Mouse (Mus musculus): ENCODE results near the gene Otud7a. TPM values are rescaled to one million over a fixed set of nuclear protein-coding genes. Genes with fewer than 3 reads are reported as not detected.

Otud7a gene
- total and polyA plus RNA-seq, 2 experiments from 2014 or later: 3.8 to 21.6 TPM

GRCm38 (mm10) chr7:63789743-63790142 is 345.2 kb downstream of the Otud7a start:
- 23% methylated on average over 5 of the region's 5 CpGs for WGBS
- no peak overlapping the region for H3K9ac ChIP-seq
- DNase-seq: no peak

DNA sequence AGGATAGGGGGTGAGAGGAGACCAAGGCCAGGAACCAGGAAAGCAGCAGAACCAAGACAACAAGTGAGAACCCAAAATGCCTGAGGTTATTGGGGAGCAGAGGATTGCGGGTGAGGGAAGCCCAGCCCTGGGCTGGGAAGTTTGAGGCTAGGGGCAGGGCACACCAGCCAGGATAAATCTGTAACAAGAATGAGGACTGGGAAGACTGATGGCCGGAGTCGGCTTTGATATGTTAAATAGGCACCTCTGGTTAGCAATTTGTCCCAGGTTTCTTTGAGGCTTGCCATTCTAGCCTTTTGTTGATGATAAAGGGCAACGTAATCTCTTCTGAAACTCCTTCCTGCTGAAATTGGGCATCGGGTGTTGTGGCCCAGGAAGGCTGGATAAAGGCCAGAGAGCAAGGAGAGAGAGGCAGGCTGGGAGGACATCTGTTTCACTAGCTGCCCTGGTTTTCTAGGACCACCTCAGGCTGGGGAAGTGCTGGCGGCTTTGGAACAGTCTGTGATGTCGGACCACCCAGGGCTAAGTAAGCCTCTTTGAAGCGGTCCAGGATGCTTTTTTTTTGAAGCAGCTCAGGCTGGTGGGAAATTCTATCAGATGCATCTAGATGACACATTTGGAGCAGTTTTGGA is 351.6 kb downstream of the Otud7a start:
- Histone ChIP-seq H3K27ac (ENCODE audit: low read depth, low read length) (no peak overlapping the region), H3K9me3 (ENCODE audit: low read length) (no peaks in the 10 kb centered on the region), H3K4me1 (ENCODE audit: insufficient read depth) (no peaks in the 10 kb centered on the region), H3K4me3 (ENCODE audit: low read depth, low read length) (no peak overlapping the region), H3K27me3 (ENCODE audit: insufficient read depth, low read length) (no peaks in the 10 kb centered on the region), H3K36me3 (ENCODE audit: insufficient read depth) (no peaks in the 10 kb centered on the region), H3K4me2 (ENCODE audit: low read depth) (no peak overlapping the region), H3K9ac (no peak overlapping the region)
- DNase-seq (peak; percentile 43), ATAC-seq (peak; percentile 82)
- no peak for TF ChIP-seq CTCF (IDR thresholded peaks at IDR 0.05; ENCODE audit: low read depth)
- WGBS: 5% methylated on average over 8 of the region's 8 CpGs

More at GRCm38 (mm10) chr7:63789743-63790142, 345.2 kb downstream of the Otud7a start:
- no peaks in the 10 kb centered on the region for H3K27me3 ChIP-seq (ENCODE audit: insufficient read depth, low read length)
- no peak overlapping the region for H3K27ac ChIP-seq (ENCODE audit: low read depth, low read length)
- no peak for TF ChIP-seq CTCF (IDR thresholded peaks at IDR 0.05; ENCODE audit: low read depth)
- H3K4me2 ChIP-seq (ENCODE audit: low read depth): no peak overlapping the region
- H3K4me3 ChIP-seq (ENCODE audit: low read depth, low read length): no peak overlapping the region
- no peaks in the 10 kb centered on the region for H3K4me1 ChIP-seq (ENCODE audit: insufficient read depth)
- peak; percentile 53 for ATAC-seq
- H3K36me3 ChIP-seq (ENCODE audit: insufficient read depth): no peaks in the 10 kb centered on the region
- no peaks in the 10 kb centered on the region for H3K9me3 ChIP-seq (ENCODE audit: low read length)

GRCm38 (mm10) chr7:63798446-63798845 is 353.9 kb downstream of the Otud7a start:
- no peak overlapping the region for H3K4me3 ChIP-seq (ENCODE audit: low read depth, low read length)
- no peaks in the 10 kb centered on the region for H3K27me3 ChIP-seq (ENCODE audit: insufficient read depth, low read length)
- DNase-seq: no peak
- H3K4me1 ChIP-seq (ENCODE audit: insufficient read depth): no peaks in the 10 kb centered on the region
- ATAC-seq: no peak
- H3K27ac ChIP-seq (ENCODE audit: low read depth, low read length): no peak overlapping the region
- no peak overlapping the region for H3K4me2 ChIP-seq (ENCODE audit: low read depth)
- H3K9ac ChIP-seq: no peak overlapping the region
- WGBS: 75% methylated on average over 3 of the region's 3 CpGs
- H3K36me3 ChIP-seq (ENCODE audit: insufficient read depth): no peaks in the 10 kb centered on the region
- no peaks in the 10 kb centered on the region for H3K9me3 ChIP-seq (ENCODE audit: low read length)
- TF ChIP-seq CTCF (IDR thresholded peaks at IDR 0.05; ENCODE audit: low read depth): no peak

DNA sequence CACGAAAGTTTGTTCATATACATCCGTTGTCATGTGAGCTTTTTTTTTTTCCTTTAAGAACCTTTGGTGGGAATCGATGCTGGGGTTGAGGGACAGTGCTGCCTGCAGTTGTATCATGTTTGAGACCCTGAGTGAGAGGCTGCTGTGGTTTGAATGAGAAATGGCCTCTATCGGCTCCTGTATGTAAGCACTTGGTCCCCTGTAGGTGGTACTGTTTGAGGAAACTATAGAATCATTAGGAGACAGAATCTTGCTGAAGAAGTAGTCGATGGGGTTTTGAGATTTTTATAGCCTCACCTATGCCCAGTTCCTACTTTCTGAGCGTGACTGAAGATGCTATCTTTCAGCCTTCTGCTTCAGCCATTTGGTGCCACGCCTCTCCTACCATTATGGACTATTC is 354.8 kb downstream of the Otud7a start:
- Histone ChIP-seq H3K9ac (no peak overlapping the region), H3K4me1 (ENCODE audit: insufficient read depth) (no peaks in the 10 kb centered on the region), H3K9me3 (ENCODE audit: low read length) (no peaks in the 10 kb centered on the region), H3K4me3 (ENCODE audit: low read depth, low read length) (no peak overlapping the region), H3K36me3 (ENCODE audit: insufficient read depth) (no peaks in the 10 kb centered on the region), H3K27me3 (ENCODE audit: insufficient read depth, low read length) (no peaks in the 10 kb centered on the region), H3K27ac (ENCODE audit: low read depth, low read length) (no peak overlapping the region), H3K4me2 (ENCODE audit: low read depth) (no peak overlapping the region)
- 94% methylated on average over 7 of the region's 7 CpGs for WGBS
- no peak for ATAC-seq
- DNase-seq: no peak
- TF ChIP-seq CTCF (IDR thresholded peaks at IDR 0.05; ENCODE audit: low read depth): no peak

GRCm38 (mm10) chr7:63802751-63803150 is 358.2 kb downstream of the Otud7a start:
- Histone ChIP-seq H3K4me3 (ENCODE audit: low read depth, low read length) (no peak overlapping the region), H3K9ac (no peak overlapping the region), H3K27me3 (ENCODE audit: insufficient read depth, low read length) (no peaks in the 10 kb centered on the region), H3K4me2 (ENCODE audit: low read depth) (no peak overlapping the region), H3K27ac (ENCODE audit: low read depth, low read length) (no peak overlapping the region), H3K36me3 (ENCODE audit: insufficient read depth) (no peaks in the 10 kb centered on the region), H3K9me3 (ENCODE audit: low read length) (no peaks in the 10 kb centered on the region), H3K4me1 (ENCODE audit: insufficient read depth) (no peaks in the 10 kb centered on the region)
- no peak for TF ChIP-seq CTCF (IDR thresholded peaks at IDR 0.05; ENCODE audit: low read depth)
- no peak for ATAC-seq
- DNase-seq: no peak
- 91% methylated on average over 21 of the region's 21 CpGs for WGBS

Other genes with a start within 250 kb of the Otud7a start
- gene Chrna7, start 232.2 kb upstream of the Otud7a start, total RNA-seq (2014; rRNA removed): 22.3 and 25.2 TPM in 2 replicates
- gene Chrna7, start 232.2 kb upstream of the Otud7a start, polyA plus RNA-seq (2015; fragmentation: Nextera tagmentation; extraction: Ambion mirVana): 2.1 and 6.5 TPM in 2 replicates

Measured in forebrain, postnatal 0 days (tissue).